Mouse (Mus musculus) small intestine, adult 2 months (tissue): ENCODE data around the gene Tssk2.

Experiments used
- CTCF ChIP-seq: fragments of 200-500 bp; IDR thresholded peaks from 2 replicates; pipeline ENCODE4 v1.5.1; 2012; ENCODE audit warnings: low read depth, mild to moderate bottlenecking, control low read depth, inconsistent platforms, low read length, moderate library complexity, mixed read lengths; ENCODE audit not compliant: insufficient replicate concordance, insufficient read length; ENCODE audit errors: extremely low read depth
- POLR2A ChIP-seq: fragments of 200-500 bp; IDR thresholded peaks from 2 replicates; pipeline ENCODE4 v1.6.1; 2012; ENCODE audit warnings: low read depth, mild to moderate bottlenecking, control low read depth, inconsistent platforms, low read length, moderate library complexity

GRCm38 (mm10) chr16:17933594-17934444 is 35.4 kb downstream of the Tssk2 start:
- no peak for TF ChIP-seq POLR2A
- TF ChIP-seq CTCF = no peak
